Mouse (Mus musculus): ENCODE measurements around the gene Adam1a.

- TF ChIP-seq CTCF (IDR thresholded peaks at IDR 0.05; ENCODE audit: control insufficient read depth, insufficient read depth, insufficient replicate concordance, low read depth, low read length) (no peak), POLR2A (IDR thresholded peaks at IDR 0.05; ENCODE audit: control insufficient read depth, low read depth, low read length) (no peak)
These were observed 31.7 kb upstream of the Adam1a start for GRCm38 (mm10) chr5:121576927-121577488.

All from testis, adult 2 months (tissue).